In the genomic region with DNA sequence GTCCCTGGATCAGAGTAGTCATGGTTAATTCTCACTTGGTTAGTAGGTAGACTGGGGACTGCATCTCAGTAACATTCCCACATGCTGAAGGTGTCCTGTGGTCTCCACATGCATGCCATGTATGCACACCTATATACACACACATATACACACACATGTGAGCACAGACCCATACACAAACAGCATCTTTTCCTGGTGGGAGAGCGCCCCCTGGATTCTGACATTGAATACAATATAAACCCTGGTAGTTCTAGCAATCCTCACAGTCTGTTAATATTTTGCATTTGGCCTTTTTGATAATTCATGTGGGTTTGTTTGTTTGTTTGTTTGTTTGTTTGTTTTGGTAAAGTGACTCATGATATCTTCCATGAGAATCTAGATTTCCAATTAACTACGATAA, we compare ENCODE assay signal across 8 mouse cellular contexts.
DNase-seq lines count a peak whose midpoint lies in the region; ATAC-seq and TF ChIP-seq lines count a peak whose summit lies in the region.
"Had no signal": no experiment of that assay in that cellular context is flagged by ENCODE, and none has a peak within 500 bp of the region (broad histone marks: within the 10 kb centered on the region; RNA-seq: fewer than 3 reads in every experiment).

No protein-coding gene starts in this region.

- H3K9ac ChIP-seq in MEL (ENCODE audit: control insufficient read depth, low read depth, low read length, poor library complexity, severe bottlenecking), result no peak overlapping the region
- H3K9ac ChIP-seq in liver, postnatal 0 days (replicated peaks), result no peak overlapping the region
- no peak overlapping the region for H3K9ac ChIP-seq in midbrain, embryonic 13.5 days (replicated peaks)
- H3K9ac ChIP-seq: heart, embryonic 15.5 days had no signal

- intact Hi-C loops in left cerebral cortex, adult 2 months (cut with DNase I), result loop anchor here (2.0 to 5.0 kb wide), 2 partner anchors 240 to 260 kb away; no protein-coding TSS in a partner anchor
- intact Hi-C loops in left cerebral cortex, postnatal 36 days (cut with DNase I), result loop anchor here (5.0 kb wide), 1 partner anchor 240 kb away; a partner anchor contains a TSS

- no peak for TF ChIP-seq EP300 in MEL (IDR thresholded peaks at IDR 0.05; ENCODE audit: low read depth in 1 of 2, low read length in 2 of 2)
- TF ChIP-seq EP300 in liver, postnatal 0 days (IDR thresholded peaks at IDR 0.05; ENCODE audit: low read depth), result no peak

- H3K4me3 ChIP-seq in left cerebral cortex, adult 2 months, result no peak overlapping the region
- H3K4me3 ChIP-seq in MEL (ENCODE audit: control insufficient read depth in 1 of 2, insufficient read depth in 1 of 2, low read depth in 2 of 2, low read length in 2 of 2), result no peak overlapping the region
- H3K4me3 ChIP-seq in liver, postnatal 0 days (ENCODE audit: low read depth, low read length), result no peak overlapping the region
- no peak overlapping the region for H3K4me3 ChIP-seq in midbrain, embryonic 13.5 days (replicated peaks)
- H3K4me3 ChIP-seq: heart, embryonic 15.5 days had no signal

- no peak for TF ChIP-seq POLR2A in MEL (IDR thresholded peaks at IDR 0.05; ENCODE audit: control insufficient read depth in 1 of 2, insufficient read depth in 1 of 2, low read depth in 1 of 2, low read length in 2 of 2, poor library complexity in 1 of 2)
- no peak for TF ChIP-seq POLR2A in brain, embryonic 14.5 days (IDR thresholded peaks at IDR 0.05; ENCODE audit: borderline replicate concordance, extremely low read depth, insufficient read depth, insufficient read length, poor library complexity, severe bottlenecking)

- no peak for DNase-seq in left cerebral cortex, adult 2 months (ENCODE audit: extremely low spot score in 1 of 2, low spot score in 2 of 2)
- no peak for DNase-seq in left cerebral cortex, postnatal 36 days (ENCODE audit: low spot score in 2 of 2)
- peak; percentile 46 for DNase-seq in MEL (ENCODE audit: low read depth, low spot score)
- DNase-seq in brain, embryonic 14.5 days (ENCODE audit: low read depth), result no peak
- peak; percentile 48 for DNase-seq in liver, postnatal 0 days
- peak; percentile 74 for DNase-seq in thymus, postnatal 14 days

- no peak overlapping the region for H3K4me2 ChIP-seq in liver, postnatal 0 days (ENCODE audit: low read depth, low read length)
- H3K4me2 ChIP-seq in midbrain, embryonic 13.5 days (replicated peaks), result no peak overlapping the region
- H3K4me2 ChIP-seq: heart, embryonic 15.5 days had no signal

- no peaks in the 10 kb centered on the region for H3K27me3 ChIP-seq in MEL (ENCODE audit: control insufficient read depth in 1 of 2, insufficient read depth in 2 of 2, low read length in 2 of 2)
- H3K27me3 ChIP-seq in liver, postnatal 0 days (ENCODE audit: insufficient read depth, low read length), result no peaks in the 10 kb centered on the region
- peaks cover 29% of the 10 kb centered on the region for H3K27me3 ChIP-seq in midbrain, embryonic 13.5 days
- H3K27me3 ChIP-seq: heart, embryonic 15.5 days had no signal

- H3K27ac ChIP-seq in left cerebral cortex, adult 2 months, result no peak overlapping the region
- H3K27ac ChIP-seq in MEL (ENCODE audit: control insufficient read depth, low read depth, low read length), result no peak overlapping the region
- no peak overlapping the region for H3K27ac ChIP-seq in liver, postnatal 0 days (ENCODE audit: low read depth)
- H3K27ac ChIP-seq in midbrain, embryonic 13.5 days, result no peak overlapping the region
- H3K27ac ChIP-seq: heart, embryonic 15.5 days had no signal

- TF ChIP-seq CTCF in left cerebral cortex, adult 2 months (IDR thresholded peaks at IDR 0.05), result peak; percentile 52
- TF ChIP-seq CTCF in MEL (IDR thresholded peaks at IDR 0.05 in 2 of 3, conservative IDR thresholded peaks at IDR 0.05 in 1 of 3; ENCODE audit: control insufficient read depth in 1 of 3, insufficient read depth in 1 of 3, low read depth in 2 of 3, low read length in 3 of 3, poor library complexity in 1 of 3, severe bottlenecking in 1 of 3), result peak; percentile 40 to 66 (median 58)
- peak; percentile 28; the same call in 1 of the 2 replicates for TF ChIP-seq CTCF in brain, embryonic 14.5 days (IDR thresholded peaks at IDR 0.05; ENCODE audit: borderline replicate concordance, extremely low read depth, insufficient read depth, insufficient read length)
- peak; percentile 70 for TF ChIP-seq CTCF in liver, postnatal 0 days (IDR thresholded peaks at IDR 0.05; ENCODE audit: low read depth)

- H3K36me3 ChIP-seq in MEL (ENCODE audit: control insufficient read depth in 1 of 2, insufficient read depth in 2 of 2, low read length in 2 of 2), result peaks cover 0 to 1% of the 10 kb centered on the region in 2 experiments; a peak in 1 of 4 replicates
- no peaks in the 10 kb centered on the region for H3K36me3 ChIP-seq in liver, postnatal 0 days (replicated peaks; ENCODE audit: insufficient read depth, low read length)
- no peaks in the 10 kb centered on the region for H3K36me3 ChIP-seq in midbrain, embryonic 13.5 days
- H3K36me3 ChIP-seq: heart, embryonic 15.5 days had no signal

- H3K9me3 ChIP-seq in MEL (replicated peaks; ENCODE audit: insufficient read depth, low read length), result no peaks in the 10 kb centered on the region
- H3K9me3 ChIP-seq in liver, postnatal 0 days (ENCODE audit: low read length), result no peaks in the 10 kb centered on the region
- H3K9me3 ChIP-seq in midbrain, embryonic 13.5 days, result no peaks in the 10 kb centered on the region
- H3K9me3 ChIP-seq: heart, embryonic 15.5 days had no signal

- no peaks in the 10 kb centered on the region for H3K4me1 ChIP-seq in MEL (ENCODE audit: control insufficient read depth in 1 of 2, insufficient read depth in 2 of 2, low read length in 2 of 2)
- no peaks in the 10 kb centered on the region for H3K4me1 ChIP-seq in liver, postnatal 0 days (ENCODE audit: insufficient read depth)
- H3K4me1 ChIP-seq in midbrain, embryonic 13.5 days (replicated peaks), result peaks cover 23% of the 10 kb centered on the region
- H3K4me1 ChIP-seq: heart, embryonic 15.5 days had no signal

- peak; percentile 70 for TF ChIP-seq RAD21 in MEL (IDR thresholded peaks at IDR 0.05; ENCODE audit: low read depth, low read length)

- H3K79me2 ChIP-seq in MEL (ENCODE audit: control insufficient read depth, insufficient read depth, low read length, poor library complexity), result no peaks in the 10 kb centered on the region

- WGBS in liver, postnatal 0 days (ENCODE audit: insufficient replicate concordance), result 74% methylated on average over 2 of the region's 2 CpGs
- WGBS in midbrain, embryonic 13.5 days, result 76% methylated on average over 2 of the region's 2 CpGs

- no peak for ATAC-seq in liver, postnatal 0 days
- no peak for ATAC-seq in midbrain, embryonic 13.5 days

TF ChIP-seq in MEL, 35 proteins besides CTCF, POLR2A, EP300 and RAD21:
- TF ChIP-seq E2F4 (IDR thresholded peaks at IDR 0.05; ENCODE audit: borderline replicate concordance, low read depth, low read length), result no peak
- no peak for TF ChIP-seq HCFC1 (IDR thresholded peaks at IDR 0.05; ENCODE audit: low read depth, low read length)
- no peak for TF ChIP-seq USF1 (IDR thresholded peaks at IDR 0.05; ENCODE audit: low read depth, low read length)
- no peak for TF ChIP-seq MYC (IDR thresholded peaks at IDR 0.05; ENCODE audit: low read depth, low read length)
- peak; percentile 67 for TF ChIP-seq SMC3 (IDR thresholded peaks at IDR 0.05; ENCODE audit: low read depth, low read length)
- TF ChIP-seq ZC3H11A (IDR thresholded peaks at IDR 0.05; ENCODE audit: low read depth, low read length), result peak; percentile 73

Comparison
In these comparisons a context has a peak if more than half of its experiments do, and no peak if none do; other contexts are left out.
1. DNase-seq: peak in MEL (single experiment), liver, postnatal 0 days (single experiment) and thymus, postnatal 14 days (single experiment); none in left cerebral cortex, adult 2 months (0 of 2), left cerebral cortex, postnatal 36 days (0 of 2) and brain, embryonic 14.5 days (single experiment).
2. Peak in every context shown above with its lines, with median percentiles within 50 percentile points of each other: CTCF ChIP-seq.